ENCODE assay signal across 10 mouse cellular contexts in genomic region chr11:117838572-117838971, GRCm38 (mm10). TPM values are rescaled to one million over a fixed set of nuclear protein-coding genes. Genes with fewer than 3 reads are reported as not detected.
DNase-seq lines count a peak whose midpoint lies in the region; ATAC-seq and TF ChIP-seq lines count a peak whose summit lies in the region.
"Had no signal": no experiment of that assay in that cellular context is flagged by ENCODE, and none has a peak within 500 bp of the region (broad histone marks: within the 10 kb centered on the region; RNA-seq: fewer than 3 reads in every experiment).

No protein-coding gene starts in this region.

- peaks cover 16% of the 10 kb centered on the region; the same call in 1 of the 2 replicates for H3K4me1 ChIP-seq in intestine, postnatal 0 days (replicated peaks; ENCODE audit: control insufficient read depth, insufficient read depth, low read length)
- H3K4me1 ChIP-seq: hindbrain, embryonic 12.5 days had no signal

- peak overlapping the region; percentile 75 for H3K27ac ChIP-seq in intestine, postnatal 0 days (ENCODE audit: low read depth, low read length)
- H3K27ac ChIP-seq: hindbrain, embryonic 12.5 days; limb, embryonic 13.5 days had no signal

- no peak overlapping the region; the same call in 1 of the 2 replicates for H3K4me2 ChIP-seq in intestine, postnatal 0 days (replicated peaks; ENCODE audit: low read depth)
- H3K4me2 ChIP-seq: hindbrain, embryonic 12.5 days; limb, embryonic 13.5 days had no signal

- DNase-seq in NIH3T3 (ENCODE audit: low read depth), result peak; percentile 41
- no peak for DNase-seq in thymus, postnatal 36 days
- DNase-seq in gastrocnemius, postnatal 36 days, result no peak

- H3K9ac ChIP-seq in intestine, postnatal 0 days (ENCODE audit: low read depth, low read length), result no peak overlapping the region
- H3K9ac ChIP-seq: hindbrain, embryonic 12.5 days; limb, embryonic 13.5 days had no signal

- no peaks in the 10 kb centered on the region for H3K27me3 ChIP-seq in intestine, postnatal 0 days (replicated peaks; ENCODE audit: control insufficient read depth, insufficient read depth, low read length)
- H3K27me3 ChIP-seq: hindbrain, embryonic 12.5 days; limb, embryonic 13.5 days had no signal

- 21% methylated on average over 2 of the region's 2 CpGs for WGBS in intestine, postnatal 0 days

- TF ChIP-seq CTCF in intestine, postnatal 0 days (IDR thresholded peaks at IDR 0.05; ENCODE audit: low read depth), result peak; percentile 31

- intact Hi-C loops in gastrocnemius, postnatal 36 days (cut with DNase I), result no loop called here

- no peaks in the 10 kb centered on the region for H3K36me3 ChIP-seq in intestine, postnatal 0 days (ENCODE audit: control insufficient read depth, insufficient read depth)
- H3K36me3 ChIP-seq: hindbrain, embryonic 12.5 days; limb, embryonic 13.5 days had no signal

- no peaks in the 10 kb centered on the region for H3K9me3 ChIP-seq in intestine, postnatal 0 days (ENCODE audit: control insufficient read depth)
- H3K9me3 ChIP-seq: hindbrain, embryonic 12.5 days; limb, embryonic 13.5 days had no signal

- ATAC-seq in common myeloid progenitor, adult 5-6 weeks (replicated peaks; ENCODE audit: low read depth, poor library complexity, severe bottlenecking), result peak; percentile 61
- ATAC-seq in intestine, postnatal 0 days, result peak; percentile 71
- peak; percentile 93 for ATAC-seq in megakaryocyte progenitor cell, adult 5-6 weeks (replicated peaks; ENCODE audit: poor library complexity)
- ATAC-seq in inflammation-experienced regulatory T-cells, adult 6 months, result no peak

- no peak overlapping the region for H3K4me3 ChIP-seq in intestine, postnatal 0 days (ENCODE audit: low read depth, low read length)
- H3K4me3 ChIP-seq: hindbrain, embryonic 12.5 days; limb, embryonic 13.5 days had no signal

RNA-seq across cellular contexts. Expression of gene Birc5, which starts 10.5 kb away (rescaled TPM):
- total RNA-seq in common myeloid progenitor, adult 5-6 weeks (2017), result 192 and 193 TPM in 2 replicates
- polyA plus RNA-seq in intestine, postnatal 0 days (2015; fragmentation: Nextera tagmentation; extraction: Ambion mirVana), result 84.0 and 86.0 TPM in 2 replicates
- 179 and 200 TPM in 2 replicates for total RNA-seq in megakaryocyte progenitor cell, adult 5-6 weeks (2015)
- 183 and 213 TPM in 2 replicates for total RNA-seq in megakaryocyte progenitor cell, adult 5-6 weeks (2017)
- polyA plus RNA-seq in inflammation-experienced regulatory T-cells, adult 6 months (2017; shearing (Covaris generic)), result 100 to 1,000 TPM in 1 of 3 experiments, 10 to 100 TPM in 2; 16.8 to 256 (median 23.6) TPM
- total RNA-seq in gastrocnemius, postnatal 36 days (2021), result under 1 TPM; 0.74 to 0.84 TPM

RNA-seq across cellular contexts. Expression of gene Tk1, which starts 12.7 kb away (rescaled TPM):
- total RNA-seq in common myeloid progenitor, adult 5-6 weeks (2017), result 61.6 and 75.3 TPM in 2 replicates
- polyA plus RNA-seq in intestine, postnatal 0 days (2015; fragmentation: Nextera tagmentation; extraction: Ambion mirVana), result 36.3 and 44.8 TPM in 2 replicates
- 186 and 198 TPM in 2 replicates for total RNA-seq in megakaryocyte progenitor cell, adult 5-6 weeks (2015)
- 94.8 and 108 TPM in 2 replicates for total RNA-seq in megakaryocyte progenitor cell, adult 5-6 weeks (2017)
- 100 to 1,000 TPM in 1 of 3 experiments, 10 to 100 TPM in 2; 27.3 to 126 (median 52.4) TPM for polyA plus RNA-seq in inflammation-experienced regulatory T-cells, adult 6 months (2017; shearing (Covaris generic))
- 1 to 10 TPM; 4.5 TPM for total RNA-seq in gastrocnemius, postnatal 36 days (2021)

RNA-seq across cellular contexts. Expression of gene Afmid, which starts 12.8 kb away (rescaled TPM):
- 0.27 TPM in 1 of 2 replicates, not detected in the other for total RNA-seq in common myeloid progenitor, adult 5-6 weeks (2017)
- polyA plus RNA-seq in intestine, postnatal 0 days (2015; fragmentation: Nextera tagmentation; extraction: Ambion mirVana), result 7.0 and 9.2 TPM in 2 replicates
- total RNA-seq in megakaryocyte progenitor cell, adult 5-6 weeks (2015), result 0.85 and 1.5 TPM in 2 replicates
- total RNA-seq in megakaryocyte progenitor cell, adult 5-6 weeks (2017), result 2.6 and 3.0 TPM in 2 replicates
- polyA plus RNA-seq in inflammation-experienced regulatory T-cells, adult 6 months (2017; shearing (Covaris generic)), result 10 to 100 TPM; 32.7 to 39.5 (median 35.4) TPM
- total RNA-seq in gastrocnemius, postnatal 36 days (2021), result 1 to 10 TPM; 2.7 to 3.0 TPM

RNA-seq across cellular contexts. Expression of gene Tmem235, which starts 22.0 kb away (rescaled TPM):
- total RNA-seq in common myeloid progenitor, adult 5-6 weeks (2017), result not detected in 2 replicates
- polyA plus RNA-seq in intestine, postnatal 0 days (2015; fragmentation: Nextera tagmentation; extraction: Ambion mirVana), result not detected in 2 replicates
- total RNA-seq in megakaryocyte progenitor cell, adult 5-6 weeks (2015), result not detected in 2 replicates
- total RNA-seq in megakaryocyte progenitor cell, adult 5-6 weeks (2017), result not detected in 2 replicates
- not detected for polyA plus RNA-seq in inflammation-experienced regulatory T-cells, adult 6 months (2017; shearing (Covaris generic))
- total RNA-seq in gastrocnemius, postnatal 36 days (2021), result not detected
- polyA plus RNA-seq: hindbrain, embryonic 12.5 days; limb, embryonic 13.5 days had no signal

RNA-seq across cellular contexts. Expression of gene Gm20708, which starts 29.1 kb away (rescaled TPM):
- 2.5 and 3.1 TPM in 2 replicates for total RNA-seq in common myeloid progenitor, adult 5-6 weeks (2017)
- 0.29 and 0.37 TPM in 2 replicates for polyA plus RNA-seq in intestine, postnatal 0 days (2015; fragmentation: Nextera tagmentation; extraction: Ambion mirVana)
- 2.2 and 2.5 TPM in 2 replicates for total RNA-seq in megakaryocyte progenitor cell, adult 5-6 weeks (2015)
- total RNA-seq in megakaryocyte progenitor cell, adult 5-6 weeks (2017), result 0.92 TPM in 1 of 2 replicates, not detected in the other
- 1 to 10 TPM; 3.1 to 5.0 (median 4.9) TPM for polyA plus RNA-seq in inflammation-experienced regulatory T-cells, adult 6 months (2017; shearing (Covaris generic))
- total RNA-seq in gastrocnemius, postnatal 36 days (2021), result under 1 TPM; 0.57 to 0.89 TPM
- polyA plus RNA-seq: testis, adult 2 months had no signal

Comparison
In these comparisons a context has a peak if more than half of its experiments do, and no peak if none do; other contexts are left out.
1. RNA of gene Birc5, which starts 10.5 kb away (total RNA-seq): 179 to 213 TPM in megakaryocyte progenitor cell, adult 5-6 weeks and 192 to 193 TPM in common myeloid progenitor, adult 5-6 weeks; 0.74 to 0.84 TPM in gastrocnemius, postnatal 36 days; every median in the first group is over 10 times any median in the second.
2. RNA of gene Tk1, which starts 12.7 kb away (total RNA-seq): 94.8 to 198 TPM in megakaryocyte progenitor cell, adult 5-6 weeks and 61.6 to 75.3 TPM in common myeloid progenitor, adult 5-6 weeks; 4.5 TPM in gastrocnemius, postnatal 36 days; every median in the first group is over 10 times any median in the second.